ENCODE assay signal across 9 mouse cellular contexts in the genomic region with DNA sequence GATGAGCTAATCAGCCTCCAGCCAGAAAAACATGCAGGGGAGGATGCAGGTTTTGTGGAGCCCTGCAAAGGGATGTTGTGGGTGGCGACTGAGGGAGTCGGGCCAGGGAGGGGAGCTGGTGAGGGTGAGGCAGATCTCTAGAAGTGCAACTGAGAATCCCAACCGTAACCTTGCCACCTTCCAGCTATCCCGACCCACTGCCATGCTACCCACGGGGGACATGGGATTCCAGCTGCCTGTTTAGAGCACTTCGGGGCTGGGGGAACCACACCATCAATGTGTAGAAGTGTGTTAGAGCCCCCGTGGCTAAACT. TPM values are rescaled to one million over a fixed set of nuclear protein-coding genes. Genes with fewer than 3 reads are reported as not detected.
DNase-seq lines count a peak whose midpoint lies in the region; ATAC-seq and TF ChIP-seq lines count a peak whose summit lies in the region.
"Had no signal": no experiment of that assay in that cellular context is flagged by ENCODE, and none has a peak within 500 bp of the region (broad histone marks: within the 10 kb centered on the region; RNA-seq: fewer than 3 reads in every experiment).

No protein-coding gene starts in this region.

- peak; percentile 62 for ATAC-seq in kidney, embryonic 15.5 days (replicated peaks; ENCODE audit: low FRiP score)
- ATAC-seq in erythroblast, adult 5-6 weeks (replicated peaks; ENCODE audit: low FRiP score, poor library complexity, severe bottlenecking), result peak; percentile 23
- ATAC-seq in intestine, embryonic 14.5 days (replicated peaks; ENCODE audit: low FRiP score, low TSS enrichment, low read depth), result peak; percentile 34; the same call in 1 of the 2 replicates

- H3K4me2 ChIP-seq in kidney, embryonic 15.5 days, result peak overlapping the region; percentile 54
- peak overlapping the region; percentile 38 for H3K4me2 ChIP-seq in intestine, embryonic 14.5 days (ENCODE audit: low read length)
- H3K4me2 ChIP-seq in myocyte (ENCODE audit: low read depth), result peak overlapping the region; percentile 66

- peaks cover 16% of the 10 kb centered on the region for H3K4me1 ChIP-seq in kidney, embryonic 15.5 days
- no peaks in the 10 kb centered on the region; the same call in 1 of the 2 replicates for H3K4me1 ChIP-seq in intestine, embryonic 14.5 days (replicated peaks; ENCODE audit: control insufficient read depth, insufficient read depth, low read length)

- H3K27ac ChIP-seq in kidney, embryonic 15.5 days, result no peak overlapping the region
- H3K27ac ChIP-seq in intestine, embryonic 14.5 days (ENCODE audit: low read depth), result no peak overlapping the region

- no peaks in the 10 kb centered on the region for H3K79me2 ChIP-seq in myocyte (ENCODE audit: control insufficient read depth, insufficient read depth)

- H3K36me3 ChIP-seq in kidney, embryonic 15.5 days, result no peaks in the 10 kb centered on the region; the same call in 1 of the 2 replicates
- H3K36me3 ChIP-seq in intestine, embryonic 14.5 days (ENCODE audit: control insufficient read depth, insufficient read depth, low read length), result no peaks in the 10 kb centered on the region
- H3K36me3 ChIP-seq in myocyte (ENCODE audit: control insufficient read depth, insufficient read depth), result no peaks in the 10 kb centered on the region
- H3K36me3 ChIP-seq: G1E had no signal

- peaks cover 20% of the 10 kb centered on the region for H3K27me3 ChIP-seq in kidney, embryonic 15.5 days
- peaks cover 6% of the 10 kb centered on the region; the same call in 1 of the 2 replicates for H3K27me3 ChIP-seq in intestine, embryonic 14.5 days (replicated peaks; ENCODE audit: control insufficient read depth, insufficient read depth, low read length)
- H3K27me3 ChIP-seq in myocyte (ENCODE audit: control insufficient read depth, insufficient read depth, insufficient read length), result peaks cover 12% of the 10 kb centered on the region

- no peak for DNase-seq in kidney, postnatal 4 days
- no peak for DNase-seq in intestine, embryonic 14.5 days (ENCODE audit: low spot score)
- no peak for DNase-seq in layer of hippocampus, adult 9-10 months (ENCODE audit: low spot score)
- no peak for DNase-seq in adrenal gland, postnatal 10 days
- no peak for DNase-seq in layer of hippocampus, postnatal 14 days (ENCODE audit: low spot score in 2 of 2)

- 16% methylated on average over 7 of the region's 7 CpGs for WGBS in kidney, embryonic 15.5 days
- WGBS in intestine, embryonic 14.5 days, result 23% methylated on average over 7 of the region's 7 CpGs

- TF ChIP-seq POLR2A in myocyte (IDR thresholded peaks at IDR 0.05; ENCODE audit: insufficient read length, low read depth), result no peak

- H3ac ChIP-seq in myocyte (ENCODE audit: control insufficient read depth, insufficient read length), result no peak overlapping the region

- 0 out of 2 replicates have a peak overlapping the region, but pooled peaks have one; percentile 17 for H3K9ac ChIP-seq in kidney, embryonic 15.5 days
- no peak overlapping the region for H3K9ac ChIP-seq in intestine, embryonic 14.5 days (ENCODE audit: low read length)

- peak overlapping the region; percentile 24; the same call in 1 of the 2 replicates for H3K4me3 ChIP-seq in kidney, embryonic 15.5 days (replicated peaks)
- H3K4me3 ChIP-seq in intestine, embryonic 14.5 days (ENCODE audit: low read depth, low read length), result no peak overlapping the region
- H3K4me3 ChIP-seq in myocyte, result no peak overlapping the region

- H3K9me3 ChIP-seq in kidney, embryonic 15.5 days (replicated peaks), result no peaks in the 10 kb centered on the region
- H3K9me3 ChIP-seq in intestine, embryonic 14.5 days (ENCODE audit: control insufficient read depth, low read length), result no peaks in the 10 kb centered on the region
- H3K9me3 ChIP-seq: G1E had no signal

TF ChIP-seq in myocyte, 11 proteins besides CTCF, POLR2A, EP300 and RAD21:
- TF ChIP-seq USF1 (IDR thresholded peaks at IDR 0.05; ENCODE audit: low read depth), result no peak
- no peak for TF ChIP-seq REST (IDR thresholded peaks at IDR 0.05; ENCODE audit: insufficient read depth, insufficient read length)
- TF ChIP-seq TCF12 (IDR thresholded peaks at IDR 0.05; ENCODE audit: insufficient read depth, poor library complexity, severe bottlenecking), result no peak
- no peak for TF ChIP-seq SRF (IDR thresholded peaks at IDR 0.05; ENCODE audit: control insufficient read depth, insufficient read length, low read depth)
- TF ChIP-seq E2F4 (IDR thresholded peaks at IDR 0.05; ENCODE audit: insufficient read depth), result no peak
- no peak for TF ChIP-seq TCF3 (IDR thresholded peaks at IDR 0.05; ENCODE audit: insufficient read length, low read depth)
- no peak for TF ChIP-seq MYOG (IDR thresholded peaks at IDR 0.05; ENCODE audit: control insufficient read depth in 1 of 3, insufficient read depth in 1 of 3, insufficient read length in 2 of 3, low read depth in 2 of 3)

RNA-seq across cellular contexts. Expression of a gene that starts 18.6 kb away (rescaled TPM):
- polyA plus RNA-seq in kidney, embryonic 15.5 days (2015; fragmentation: Nextera tagmentation; extraction: Ambion mirVana), result 21.8 and 23.4 TPM in 2 replicates
- total RNA-seq in erythroblast, adult 5-6 weeks (2015; ENCODE audit: low replicate concordance), result 0.42 TPM in 1 of 2 replicates, not detected in the other
- total RNA-seq in erythroblast, adult 5-6 weeks (2017; ENCODE audit: low replicate concordance), result not detected in 2 replicates
- polyA plus RNA-seq in intestine, embryonic 14.5 days (2014; fragmentation: Nextera tagmentation; extraction: Ambion mirVana), result 0.59 and 0.83 TPM in 2 replicates
- polyA plus RNA-seq in myocyte (2012; fragmentation: generic; extraction: Trizol), result 0.12 TPM
- total RNA-seq in adrenal gland, postnatal 10 days (2021), result 1 to 10 TPM; 2.8 to 2.9 TPM
- 1 to 10 TPM; 2.2 to 5.7 TPM for total RNA-seq in layer of hippocampus, postnatal 14 days (2021)
- total RNA-seq: G1E had no signal

RNA-seq across cellular contexts. Expression of a gene that starts 51.2 kb away (rescaled TPM):
- polyA plus RNA-seq in kidney, embryonic 15.5 days (2015; fragmentation: Nextera tagmentation; extraction: Ambion mirVana), result 78.5 and 79.2 TPM in 2 replicates
- total RNA-seq in erythroblast, adult 5-6 weeks (2015; ENCODE audit: low replicate concordance), result 54.8 and 68.4 TPM in 2 replicates
- 13.0 and 31.2 TPM in 2 replicates for total RNA-seq in erythroblast, adult 5-6 weeks (2017; ENCODE audit: low replicate concordance)
- 74.7 and 77.0 TPM in 2 replicates for polyA plus RNA-seq in intestine, embryonic 14.5 days (2014; fragmentation: Nextera tagmentation; extraction: Ambion mirVana)
- polyA plus RNA-seq in myocyte (2012; fragmentation: generic; extraction: Trizol), result 45.2 TPM
- 10 to 100 TPM; 31.2 to 38.3 TPM for total RNA-seq in adrenal gland, postnatal 10 days (2021)
- 10 to 100 TPM; 49.7 to 55.7 TPM for total RNA-seq in layer of hippocampus, postnatal 14 days (2021)
